Mouse (Mus musculus): ENCODE results near the gene Lipo2. TPM values are rescaled to one million over a fixed set of nuclear protein-coding genes. Genes with fewer than 3 reads are reported as not detected.

Lipo2 gene
- 0.14 and 0.19 TPM in 2 replicates for polyA plus RNA-seq (2012; rRNA removed)

GRCm38 (mm10) chr19:33751259-33751658, at the start of gene Lipo2:
Lipo2 (minus strand) TSS chr19:33751359.

GRCm38 (mm10) chr19:33787359-33787758, 36.2 kb upstream of the Lipo2 start, which contains the start of gene Lipo1:
Lipo1 (minus strand) TSS chr19:33787459.

GRCm38 (mm10) chr19:33761287-33762086, 10.3 kb upstream of the Lipo2 start, which contains the start of gene Lipo3:
Lipo3 (minus strand) TSS chr19:33761951.

Other genes with a start within 250 kb of the Lipo2 start
- gene Lipo4, start 233.6 kb downstream of the Lipo2 start, polyA plus RNA-seq (2012; rRNA removed): not detected in 2 replicates
- not detected in 2 replicates for gene Gm8978, start 126.1 kb downstream of the Lipo2 start, polyA plus RNA-seq (2012; rRNA removed)
- gene Lipo3, start 10.6 kb upstream of the Lipo2 start, polyA plus RNA-seq (2012; rRNA removed): 3.9 and 6.6 TPM in 2 replicates
- gene Lipo1, start 36.1 kb upstream of the Lipo2 start, polyA plus RNA-seq (2012; rRNA removed): not detected in 2 replicates
- not detected in 2 replicates for gene Lipf, start 209.8 kb upstream of the Lipo2 start, polyA plus RNA-seq (2012; rRNA removed)